Mouse (Mus musculus) olfactory bulb, adult 2 months (tissue): ENCODE results near the gene Plcb4.

Source experiments
- CTCF ChIP-seq: fragments of 200-500 bp; IDR thresholded peaks from 2 replicates; pipeline ENCODE4 v1.5.1; 2012; ENCODE audit warnings: low read depth, mild to moderate bottlenecking, low read length, moderate library complexity; ENCODE audit not compliant: insufficient read depth
- POLR2A ChIP-seq: fragments of 200-500 bp; IDR thresholded peaks from 2 replicates; pipeline ENCODE4 v1.6.1; 2012; ENCODE audit warnings: mild to moderate bottlenecking, low read depth, low read length, moderate library complexity; ENCODE audit not compliant: insufficient read depth

- TF ChIP-seq CTCF (no peak), POLR2A (no peak)
Observed at GRCm38 (mm10) chr2:135846903-135847302, 188.1 kb downstream of the Plcb4 start.
